Mouse (Mus musculus) CH12F3 (cell line): Measurements from ENCODE around the gene Mrpl33.
"Not testable (repeated sequence)": the region's sequence is repeated elsewhere in the genome, so short reads cannot be mapped to it uniquely, and the experiment has no call there.

Source experiments
- in situ Hi-C: fragments of 300-500 bp; cut with MboI; formaldehyde crosslinking; loops from 2 replicates; pipeline ENCODE4 v1.14.3; 2020; ENCODE audit warnings: low sequenced_read_pairs

The Mrpl33 gene

GRCm38 (mm10) chr5:31591122-31591521 is 5.6 kb upstream of the Mrpl33 start:
- in situ Hi-C loops = loop anchor here (25.0 kb wide), 2 partner anchors 596 to 896 kb away; no protein-coding TSS in a partner anchor

GRCm38 (mm10) chr5:31595868-31596267 is 867 bp upstream of the Mrpl33 start:
- in situ Hi-C loops = loop anchor here (25.0 kb wide), 2 partner anchors 591 to 891 kb away; no protein-coding TSS in a partner anchor

- in situ Hi-C loops = loop anchor here (25.0 kb wide), 2 partner anchors 590 to 890 kb away; no protein-coding TSS in a partner anchor
Measured at GRCm38 (mm10) chr5:31597430-31597944, 752 bp downstream of the Mrpl33 start.

GRCm38 (mm10) chr5:31598121-31598520 is 1.4 kb downstream of the Mrpl33 start:
- in situ Hi-C loops = loop anchor here (25.0 kb wide), 2 partner anchors 589 to 889 kb away; no protein-coding TSS in a partner anchor

GRCm38 (mm10) chr5:31598579-31598978 is 1.8 kb downstream of the Mrpl33 start:
- in situ Hi-C loops = loop anchor here (25.0 kb wide), 2 partner anchors 589 to 889 kb away; no protein-coding TSS in a partner anchor

GRCm38 (mm10) chr5:31599161-31599560 is 2.4 kb downstream of the Mrpl33 start:
- in situ Hi-C loops = loop anchor here (25.0 kb wide), 2 partner anchors 588 to 888 kb away; no protein-coding TSS in a partner anchor

- in situ Hi-C loops = no loop called here
Measured at GRCm38 (mm10) chr5:31601162-31601722, 4.5 kb downstream of the Mrpl33 start.

GRCm38 (mm10) chr5:31602377-31602776 is 5.6 kb downstream of the Mrpl33 start:
- in situ Hi-C loops = no loop called here

- in situ Hi-C loops = no loop called here
Measured at GRCm38 (mm10) chr5:31603766-31604165, 7.0 kb downstream of the Mrpl33 start.

GRCm38 (mm10) chr5:31606151-31606550 is 9.4 kb downstream of the Mrpl33 start:
- in situ Hi-C loops = no loop called here

GRCm38 (mm10) chr5:31610376-31611086 is 13.8 kb downstream of the Mrpl33 start:
- in situ Hi-C loops = no loop called here

GRCm38 (mm10) chr5:31611186-31611585 is 14.5 kb downstream of the Mrpl33 start:
- in situ Hi-C loops = no loop called here

GRCm38 (mm10) chr5:31613852-31614286 is 17.1 kb downstream of the Mrpl33 start:
- in situ Hi-C loops = no loop called here

GRCm38 (mm10) chr5:31614339-31615025 is 17.7 kb downstream of the Mrpl33 start:
- in situ Hi-C loops = no loop called here

GRCm38 (mm10) chr5:31620326-31620725 is 23.6 kb downstream of the Mrpl33 start:
- in situ Hi-C loops = no loop called here

- in situ Hi-C loops = no loop called here
Measured at GRCm38 (mm10) chr5:31627117-31627516, 30.4 kb downstream of the Mrpl33 start.

- in situ Hi-C loops = no loop called here
Measured at GRCm38 (mm10) chr5:31627562-31628526, 31.1 kb downstream of the Mrpl33 start.

- in situ Hi-C loops = no loop called here
Measured at GRCm38 (mm10) chr5:31628555-31628954, 31.8 kb downstream of the Mrpl33 start.

- in situ Hi-C loops = no loop called here
Measured at GRCm38 (mm10) chr5:31630064-31630463, 33.3 kb downstream of the Mrpl33 start.

- in situ Hi-C loops = not testable (repeated sequence)
Measured at GRCm38 (mm10) chr5:31631169-31631568, 34.4 kb downstream of the Mrpl33 start.
